Mouse (Mus musculus): ENCODE measurements around the gene Casp9. TPM values are rescaled to one million over a fixed set of nuclear protein-coding genes. Genes with fewer than 3 reads are reported as not detected.

The Casp9 gene
- total and polyA plus RNA-seq, 2 experiments from 2014 or later: 14.7 to 17.7 TPM

DNA sequence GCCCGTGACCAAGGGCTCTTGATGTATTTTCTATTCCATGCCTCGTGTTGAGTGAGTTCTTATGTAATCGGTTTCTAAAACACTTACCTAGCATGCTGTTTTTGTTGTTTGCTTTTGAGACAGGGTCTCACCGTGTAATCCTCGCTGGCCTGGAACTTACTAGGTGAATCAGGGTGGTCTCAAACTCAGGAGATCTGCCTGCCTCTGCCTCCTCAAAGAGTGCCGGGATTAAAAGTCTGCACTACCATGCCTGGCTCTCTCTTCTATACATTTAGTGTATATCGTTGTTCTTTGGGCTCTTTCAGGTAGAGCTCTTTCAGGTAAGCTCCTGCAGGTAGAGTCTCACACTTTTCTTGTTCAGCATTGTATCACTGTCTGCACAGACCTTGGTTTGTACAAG is 1.9 kb upstream of the Casp9 start:
- Histone ChIP-seq H3K4me1 (ENCODE audit: insufficient read depth) (peaks cover 15% of the 10 kb centered on the region), H3K4me2 (ENCODE audit: low read depth) (no peak overlapping the region), H3K9me3 (ENCODE audit: low read length) (no peaks in the 10 kb centered on the region), H3K4me3 (ENCODE audit: low read depth, low read length) (no peak overlapping the region), H3K36me3 (ENCODE audit: insufficient read depth) (peaks cover 12% of the 10 kb centered on the region), H3K9ac (no peak overlapping the region), H3K27ac (ENCODE audit: low read depth, low read length) (no peak overlapping the region), H3K27me3 (ENCODE audit: insufficient read depth, low read length) (no peaks in the 10 kb centered on the region)
- 94% methylated on average over 7 of the region's 7 CpGs for WGBS
- TF ChIP-seq CTCF (IDR thresholded peaks at IDR 0.05; ENCODE audit: low read depth): no peak
- DNase-seq: no peak
- no peak for ATAC-seq

DNA sequence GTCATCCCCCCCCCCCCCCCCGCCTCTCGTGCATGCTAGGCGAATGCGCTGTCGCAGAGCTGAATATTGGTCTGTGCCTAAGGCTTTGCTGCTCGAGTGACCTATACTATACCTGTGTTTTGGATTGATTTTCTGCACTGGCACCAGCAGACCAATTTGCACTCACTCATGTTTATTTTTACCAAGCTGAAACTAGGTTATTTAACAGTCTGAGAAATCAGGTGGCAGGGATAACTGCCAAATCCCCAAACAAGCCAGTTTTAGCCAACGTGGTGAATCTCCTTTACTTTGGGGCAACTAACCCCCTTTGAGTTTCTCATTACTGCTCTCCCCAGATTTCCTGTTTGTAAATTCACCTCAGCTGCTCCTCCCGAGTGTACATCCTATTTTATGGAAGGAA is 1.5 kb upstream of the Casp9 start:
- Histone ChIP-seq H3K4me1 (ENCODE audit: insufficient read depth) (peaks cover 15% of the 10 kb centered on the region), H3K4me2 (ENCODE audit: low read depth) (no peak overlapping the region), H3K9me3 (ENCODE audit: low read length) (no peaks in the 10 kb centered on the region), H3K27ac (ENCODE audit: low read depth, low read length) (no peak overlapping the region), H3K4me3 (ENCODE audit: low read depth, low read length) (no peak overlapping the region), H3K36me3 (ENCODE audit: insufficient read depth) (peaks cover 13% of the 10 kb centered on the region), H3K27me3 (ENCODE audit: insufficient read depth, low read length) (no peaks in the 10 kb centered on the region), H3K9ac (no peak overlapping the region)
- ATAC-seq (no peak), DNase-seq (no peak)
- no peak for TF ChIP-seq CTCF (IDR thresholded peaks at IDR 0.05; ENCODE audit: low read depth)
- 93% methylated on average over 8 of the region's 8 CpGs for WGBS

DNA sequence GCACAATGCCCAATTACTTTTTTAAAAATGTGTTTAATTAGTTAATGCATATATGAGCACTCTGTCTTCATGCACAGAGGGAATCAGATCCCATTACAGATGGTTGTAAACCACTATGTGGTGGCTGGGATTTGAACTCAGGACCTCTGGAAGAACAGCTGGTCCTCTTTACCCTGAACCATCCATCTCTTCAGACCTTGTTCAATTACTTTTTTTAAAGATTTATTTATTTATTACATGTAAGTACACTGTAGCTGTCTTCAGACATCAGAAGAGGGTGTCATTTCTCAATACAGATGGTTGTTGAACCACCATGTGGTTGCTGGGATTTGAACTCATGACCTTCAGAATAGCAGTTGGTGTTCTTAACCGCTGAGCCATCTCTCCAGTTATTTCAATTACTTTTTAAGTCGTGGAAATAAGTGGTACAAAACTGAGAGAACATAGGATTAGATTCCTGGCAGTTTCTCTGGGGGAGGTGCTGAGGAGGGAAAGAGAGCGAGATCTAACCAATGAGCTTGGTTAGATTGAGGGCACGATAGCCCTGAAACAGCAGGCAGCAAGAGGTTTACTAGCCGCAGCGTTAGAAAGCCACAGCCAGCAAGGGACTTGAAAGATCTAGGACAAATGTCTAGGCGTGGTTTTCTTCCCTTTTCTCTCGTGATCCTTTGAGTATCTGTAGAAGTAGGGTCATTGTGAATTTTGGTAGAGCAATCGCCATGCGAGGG is 694 bp upstream of the Casp9 start:
- WGBS: 10% methylated on average over 10 of the region's 10 CpGs

DNA sequence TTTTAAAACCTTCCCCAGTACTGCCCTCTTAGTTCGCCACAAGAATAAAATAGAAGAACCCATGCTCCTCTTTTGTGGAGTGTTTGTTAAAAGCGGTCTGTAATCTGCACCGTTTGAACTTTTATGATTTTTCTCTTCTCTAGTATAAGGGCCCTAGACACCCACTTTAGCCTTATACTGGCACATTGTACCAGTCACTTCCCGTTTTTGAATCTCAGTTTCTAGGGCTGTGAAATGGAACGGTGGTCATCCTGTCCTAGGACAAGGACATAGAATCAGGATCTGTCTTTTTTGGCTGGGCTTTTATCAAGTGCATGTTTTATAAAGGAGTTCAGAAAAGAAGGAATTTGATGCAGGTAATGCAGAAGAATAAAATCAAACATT is 732 bp downstream of the Casp9 start:
- Histone ChIP-seq H3K27me3 (ENCODE audit: insufficient read depth, low read length) (no peaks in the 10 kb centered on the region), H3K4me1 (ENCODE audit: insufficient read depth) (peaks cover 15% of the 10 kb centered on the region), H3K4me3 (ENCODE audit: low read depth, low read length) (peak overlapping the region; percentile 73), H3K36me3 (ENCODE audit: insufficient read depth) (0 out of 2 replicates have a peak, but pooled peaks cover 10% of the 10 kb centered on the region), H3K4me2 (ENCODE audit: low read depth) (peak overlapping the region; percentile 54), H3K9me3 (ENCODE audit: low read length) (no peaks in the 10 kb centered on the region), H3K9ac (peak overlapping the region; percentile 77), H3K27ac (ENCODE audit: low read depth, low read length) (peak overlapping the region; percentile 91)
- ATAC-seq (no peak), DNase-seq (no peak)
- 7% methylated on average over 5 of the region's 5 CpGs for WGBS
- TF ChIP-seq CTCF (IDR thresholded peaks at IDR 0.05; ENCODE audit: low read depth): 0 out of 2 replicates have a peak, but pooled peaks have one; percentile 1

More for the DNA sequence above, 694 bp upstream of the Casp9 start:
- Histone ChIP-seq H3K36me3 (ENCODE audit: insufficient read depth) (peaks cover 13% of the 10 kb centered on the region), H3K4me1 (ENCODE audit: insufficient read depth) (peaks cover 15% of the 10 kb centered on the region), H3K27ac (ENCODE audit: low read depth, low read length) (peak overlapping the region; percentile 91), H3K4me2 (ENCODE audit: low read depth) (peak overlapping the region; percentile 54), H3K9ac (peak overlapping the region; percentile 77), H3K27me3 (ENCODE audit: insufficient read depth, low read length) (no peaks in the 10 kb centered on the region), H3K4me3 (ENCODE audit: low read depth, low read length) (peak overlapping the region; percentile 73), H3K9me3 (ENCODE audit: low read length) (no peaks in the 10 kb centered on the region)
- ATAC-seq (no peak), DNase-seq (no peak)
- TF ChIP-seq CTCF (IDR thresholded peaks at IDR 0.05; ENCODE audit: low read depth): no peak

DNA sequence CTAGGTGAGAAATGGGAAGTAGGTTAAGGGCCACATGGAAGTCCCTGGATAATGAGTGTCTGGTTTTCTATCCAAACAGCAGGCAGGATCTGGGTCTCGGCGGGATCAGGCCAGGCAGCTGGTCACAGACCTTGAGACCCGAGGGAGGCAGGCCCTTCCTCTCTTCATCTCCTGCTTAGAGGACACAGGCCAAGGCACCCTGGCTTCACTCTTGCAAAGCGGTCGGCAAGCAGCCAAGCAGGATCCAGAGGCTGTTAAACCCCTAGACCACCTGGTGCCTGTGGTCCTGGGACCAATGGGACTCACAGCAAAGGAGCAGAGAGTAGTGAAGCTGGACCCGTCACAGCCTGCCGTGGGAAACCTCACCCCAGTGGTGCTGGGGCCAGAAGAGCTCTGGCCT is 2.9 kb downstream of the Casp9 start:
- no peak overlapping the region for H3K4me2 ChIP-seq (ENCODE audit: low read depth)
- no peak for DNase-seq
- H3K27ac ChIP-seq (ENCODE audit: low read depth, low read length): no peak overlapping the region
- TF ChIP-seq CTCF (IDR thresholded peaks at IDR 0.05; ENCODE audit: low read depth): no peak
- no peak overlapping the region for H3K9ac ChIP-seq
- no peaks in the 10 kb centered on the region for H3K27me3 ChIP-seq (ENCODE audit: insufficient read depth, low read length)
- 0 out of 2 replicates have a peak, but pooled peaks cover 10% of the 10 kb centered on the region for H3K36me3 ChIP-seq (ENCODE audit: insufficient read depth)
- H3K4me3 ChIP-seq (ENCODE audit: low read depth, low read length): no peak overlapping the region
- H3K4me1 ChIP-seq (ENCODE audit: insufficient read depth): peaks cover 10% of the 10 kb centered on the region
- WGBS: 87% methylated on average over 7 of the region's 7 CpGs
- H3K9me3 ChIP-seq (ENCODE audit: low read length): no peaks in the 10 kb centered on the region
- no peak for ATAC-seq

DNA sequence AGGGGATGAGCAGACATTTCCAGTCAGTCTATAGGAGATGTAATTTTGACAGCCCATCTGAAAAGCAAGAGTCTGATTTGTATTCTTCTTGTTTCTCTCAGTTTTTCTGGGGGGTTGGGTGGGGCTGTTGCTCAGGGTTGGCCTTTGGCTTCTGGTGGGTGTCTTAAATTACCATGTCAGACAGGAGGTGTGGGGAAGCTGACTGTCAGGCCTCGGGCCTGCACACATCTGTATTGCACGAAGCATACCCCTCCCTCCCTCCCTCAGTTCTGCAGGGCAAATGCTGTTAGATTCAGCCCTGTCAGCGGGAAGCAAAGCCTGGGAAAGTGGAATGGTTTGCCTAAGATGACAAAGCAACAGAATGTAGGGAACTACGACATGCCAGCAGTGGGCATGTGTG is 3.5 kb downstream of the Casp9 start:
- no peaks in the 10 kb centered on the region for H3K27me3 ChIP-seq (ENCODE audit: insufficient read depth, low read length)
- no peak for TF ChIP-seq CTCF (IDR thresholded peaks at IDR 0.05; ENCODE audit: low read depth)
- H3K4me1 ChIP-seq (ENCODE audit: insufficient read depth): peaks cover 10% of the 10 kb centered on the region
- ATAC-seq (no peak), DNase-seq (no peak)
- 91% methylated on average over 4 of the region's 4 CpGs for WGBS
- H3K27ac ChIP-seq (ENCODE audit: low read depth, low read length): no peak overlapping the region
- H3K9ac ChIP-seq: no peak overlapping the region
- no peak overlapping the region for H3K4me2 ChIP-seq (ENCODE audit: low read depth)
- H3K36me3 ChIP-seq (ENCODE audit: insufficient read depth): 0 out of 2 replicates have a peak, but pooled peaks cover 10% of the 10 kb centered on the region
- H3K9me3 ChIP-seq (ENCODE audit: low read length): no peaks in the 10 kb centered on the region
- H3K4me3 ChIP-seq (ENCODE audit: low read depth, low read length): no peak overlapping the region

DNA sequence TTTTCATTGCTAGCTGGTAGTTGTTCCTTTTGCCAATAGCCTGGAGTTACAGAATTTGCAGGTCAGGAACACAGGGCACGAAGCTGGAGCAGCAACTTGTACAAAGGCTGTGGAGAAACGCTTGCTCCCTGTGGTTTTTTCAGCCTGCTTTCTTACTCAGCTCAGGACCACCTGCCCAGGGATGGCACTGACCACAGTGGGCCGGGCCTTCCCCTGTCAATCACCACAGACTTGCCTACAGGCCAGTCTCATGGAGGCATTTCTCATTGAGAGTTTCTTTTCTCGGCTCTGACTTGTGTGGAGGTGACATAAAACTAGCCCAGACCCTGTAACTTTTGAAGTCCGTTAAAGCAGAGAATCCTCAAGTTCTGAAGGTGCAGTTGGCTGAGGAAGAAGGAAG is 4.1 kb downstream of the Casp9 start:
- no peak for TF ChIP-seq CTCF (IDR thresholded peaks at IDR 0.05; ENCODE audit: low read depth)
- H3K9ac ChIP-seq: no peak overlapping the region
- H3K9me3 ChIP-seq (ENCODE audit: low read length): no peaks in the 10 kb centered on the region
- DNase-seq (no peak), ATAC-seq (no peak)
- H3K36me3 ChIP-seq (ENCODE audit: insufficient read depth): 0 out of 2 replicates have a peak, but pooled peaks cover 10% of the 10 kb centered on the region
- no peak overlapping the region for H3K4me2 ChIP-seq (ENCODE audit: low read depth)
- no peak overlapping the region for H3K4me3 ChIP-seq (ENCODE audit: low read depth, low read length)
- H3K27ac ChIP-seq (ENCODE audit: low read depth, low read length): no peak overlapping the region
- WGBS: 91% methylated on average over 5 of the region's 5 CpGs
- H3K27me3 ChIP-seq (ENCODE audit: insufficient read depth, low read length): no peaks in the 10 kb centered on the region
- H3K4me1 ChIP-seq (ENCODE audit: insufficient read depth): peaks cover 10% of the 10 kb centered on the region
